Mouse (Mus musculus) intestine, embryonic 16.5 days (tissue): Measurements from ENCODE around the gene Cftr. TPM values are rescaled to one million over a fixed set of nuclear protein-coding genes. Genes with fewer than 3 reads are reported as not detected.
A peak's percentile ranks its signal among the peaks of the same experiment; 100 is the strongest.

ENCODE experiments used
- ATAC-seq: fragments of 200-750 bp; cut with Nextera tagmentation; 2 replicates; pipeline ENCODE4 v1.8.0; 2017; ENCODE audit warnings: moderate TSS enrichment, moderate library complexity
- H3K27ac ChIP-seq: fragments of 300-500 bp; sonication (generic); 2 replicates; pipeline ENCODE4 v1.5.1; 2014; ENCODE audit warnings: mild to moderate bottlenecking, low read length
- H3K27me3 ChIP-seq: fragments of 300-500 bp; sonication (generic); replicated peaks from 2 replicates; pipeline ENCODE4 v1.6.1; 2014; ENCODE audit warnings: low read length, control low read depth, mixed read lengths; ENCODE audit not compliant: control insufficient read depth, insufficient read depth
- H3K36me3 ChIP-seq: fragments of 300-500 bp; sonication (generic); 2 replicates; pipeline ENCODE4 v1.6.1; 2014; ENCODE audit warnings: low read length, control low read depth; ENCODE audit not compliant: control insufficient read depth, insufficient read depth
- H3K4me1 ChIP-seq: fragments of 300-500 bp; sonication (generic); 2 replicates; pipeline ENCODE4 v1.6.1; 2014; ENCODE audit warnings: low read length, control low read depth, mixed read lengths; ENCODE audit not compliant: control insufficient read depth, insufficient read depth
- H3K4me2 ChIP-seq: fragments of 300-500 bp; sonication (generic); 2 replicates; pipeline ENCODE4 v1.6.1; 2014; ENCODE audit warnings: low read depth, low read length, control low read depth
- H3K4me3 ChIP-seq: fragments of 300-500 bp; sonication (generic); 2 replicates; pipeline ENCODE4 v1.5.1; 2014; ENCODE audit warnings: mild to moderate bottlenecking, low read length
- H3K9ac ChIP-seq: fragments of 300-500 bp; sonication (generic); 2 replicates; pipeline ENCODE4 v1.6.1; 2014; ENCODE audit warnings: low read depth, low read length
- H3K9me3 ChIP-seq: fragments of 300-500 bp; sonication (generic); 2 replicates; pipeline ENCODE4 v1.6.1; 2016; ENCODE audit warnings: low read length, control low read depth; ENCODE audit not compliant: control insufficient read depth
- WGBS: fragments of 180-500 bp; shearing (Covaris S2); extraction: QIAGEN DNeasy Blood & Tissue Kit; methylation state at CpG from one replicate; pipeline ENCODE4 v1.1.7; 2014; 5-methylcytosine and 5-hydroxymethylcytosine counted together
- polyA plus RNA-seq: library from polyadenylated mRNA; unstranded; fragments of >200 nt; fragmentation: Nextera tagmentation; extraction: Ambion mirVana; gene quantifications from 2 replicates; pipeline ENCODE4 v1.2.1, GENCODE M21; 2015

The Cftr gene
- polyA plus RNA-seq, 1 experiment from 2014 or later: 12.7 TPM

DNA sequence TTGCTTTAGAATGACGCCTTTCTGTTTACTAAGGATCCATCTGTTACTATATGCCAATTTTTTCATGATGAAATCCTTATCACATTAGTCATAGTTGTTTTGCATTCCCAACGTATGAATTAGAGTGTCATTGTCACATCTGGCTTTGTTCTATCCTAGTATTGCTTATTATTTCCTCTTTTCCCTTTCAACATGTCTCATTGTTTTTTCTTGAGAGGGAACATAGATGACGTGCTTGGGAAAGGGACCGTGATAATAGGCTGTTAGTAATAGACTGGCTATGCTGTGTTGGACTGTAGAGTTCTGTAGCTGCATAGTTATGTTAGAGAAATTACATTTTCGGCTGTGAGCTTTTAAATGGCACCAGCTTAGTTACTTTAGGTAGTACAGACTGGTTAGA, 131.6 kb downstream of the Cftr start:
- Histone ChIP-seq H3K36me3 (no peaks in the 10 kb centered on the region), H3K9me3 (no peaks in the 10 kb centered on the region), H3K4me3 (no peak overlapping the region), H3K9ac (no peak overlapping the region), H3K27ac (no peak overlapping the region), H3K4me2 (no peak overlapping the region), H3K4me1 (0 out of 2 replicates have a peak, but pooled peaks cover 2% of the 10 kb centered on the region), H3K27me3 (no peaks in the 10 kb centered on the region)
- WGBS: 81% methylated on average over 5 of the region's 5 CpGs
- ATAC-seq: no peak

DNA sequence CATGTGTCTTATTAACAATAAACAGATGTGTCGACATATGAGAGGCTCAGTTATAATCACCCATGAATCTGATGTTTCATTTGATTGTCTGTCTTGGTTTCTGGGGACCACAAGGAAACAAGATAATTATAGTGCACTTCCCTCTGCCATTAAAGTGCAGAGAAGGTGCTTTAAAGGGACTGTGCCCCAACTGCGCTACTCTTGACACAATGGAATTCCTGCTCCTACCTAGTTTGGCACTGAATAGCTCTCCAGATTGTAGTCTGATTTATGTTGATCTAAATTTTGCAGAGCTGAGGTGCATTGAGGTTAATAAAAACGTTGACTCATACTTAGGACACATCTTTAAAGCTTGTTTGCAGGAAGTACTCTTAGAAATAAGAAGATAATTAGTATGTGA, 132.7 kb downstream of the Cftr start:
- 42% methylated on average over 3 of the region's 3 CpGs for WGBS
- H3K9me3 ChIP-seq: no peaks in the 10 kb centered on the region
- H3K4me3 ChIP-seq: no peak overlapping the region
- 0 out of 2 replicates have a peak, but pooled peaks have one; percentile 19 for ATAC-seq
- H3K36me3 ChIP-seq: no peaks in the 10 kb centered on the region
- no peak overlapping the region for H3K4me2 ChIP-seq
- H3K4me1 ChIP-seq: 0 out of 2 replicates have a peak, but pooled peaks cover 2% of the 10 kb centered on the region
- H3K27ac ChIP-seq: no peak overlapping the region
- no peak overlapping the region for H3K9ac ChIP-seq
- no peaks in the 10 kb centered on the region for H3K27me3 ChIP-seq

DNA sequence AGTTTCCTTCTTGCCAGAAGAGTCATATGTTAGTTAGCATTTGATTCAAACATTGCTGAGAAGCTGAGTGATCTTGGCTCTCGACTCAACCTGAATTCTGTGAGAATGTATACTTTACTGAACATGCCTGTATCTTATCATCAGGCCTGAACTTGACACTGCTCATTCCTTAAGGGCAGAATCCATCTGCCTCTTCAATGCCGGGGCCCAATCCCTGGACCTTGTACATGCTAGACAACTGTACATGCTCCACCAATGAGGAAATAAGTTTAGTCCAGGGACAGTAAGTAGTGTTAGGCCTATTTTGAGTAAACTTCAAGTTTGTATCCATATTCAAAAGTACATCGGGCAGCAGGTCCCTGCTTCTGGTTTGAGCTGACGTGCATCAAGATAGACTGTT, 134.6 kb downstream of the Cftr start:
- H3K4me2 ChIP-seq: no peak overlapping the region
- no peak overlapping the region for H3K9ac ChIP-seq
- H3K27me3 ChIP-seq: no peaks in the 10 kb centered on the region
- 53% methylated on average over 4 of the region's 4 CpGs for WGBS
- peak; percentile 83 for ATAC-seq
- H3K36me3 ChIP-seq: no peaks in the 10 kb centered on the region
- H3K27ac ChIP-seq: no peak overlapping the region
- no peak overlapping the region for H3K4me3 ChIP-seq
- 0 out of 2 replicates have a peak, but pooled peaks cover 2% of the 10 kb centered on the region for H3K4me1 ChIP-seq
- no peaks in the 10 kb centered on the region for H3K9me3 ChIP-seq

GRCm38 (mm10) chr6:18310983-18311382, 140.5 kb downstream of the Cftr start:
- 24% methylated on average over 2 of the region's 2 CpGs for WGBS
- Histone ChIP-seq H3K4me3 (no peak overlapping the region), H3K27ac (no peak overlapping the region), H3K27me3 (no peaks in the 10 kb centered on the region), H3K4me2 (no peak overlapping the region), H3K9ac (no peak overlapping the region), H3K9me3 (no peaks in the 10 kb centered on the region), H3K36me3 (no peaks in the 10 kb centered on the region; the same call in 1 of the 2 replicates), H3K4me1 (no peaks in the 10 kb centered on the region)
- ATAC-seq: no peak

- no peaks in the 10 kb centered on the region for H3K9me3 ChIP-seq
- no peaks in the 10 kb centered on the region; the same call in 1 of the 2 replicates for H3K36me3 ChIP-seq
- H3K9ac ChIP-seq: no peak overlapping the region
- WGBS: 66% methylated on average over 3 of the region's 3 CpGs
- H3K4me2 ChIP-seq: no peak overlapping the region
- H3K4me1 ChIP-seq: no peaks in the 10 kb centered on the region
- no peaks in the 10 kb centered on the region for H3K27me3 ChIP-seq
- no peak overlapping the region for H3K4me3 ChIP-seq
- peak; percentile 93 for ATAC-seq
- H3K27ac ChIP-seq: peak overlapping the region; percentile 79
Measured at GRCm38 (mm10) chr6:18314365-18314943, 144.0 kb downstream of the Cftr start.

- Histone ChIP-seq H3K4me3 (no peak overlapping the region), H3K9me3 (no peaks in the 10 kb centered on the region), H3K36me3 (no peaks in the 10 kb centered on the region), H3K9ac (no peak overlapping the region), H3K27ac (no peak overlapping the region), H3K4me1 (no peaks in the 10 kb centered on the region), H3K27me3 (no peaks in the 10 kb centered on the region), H3K4me2 (no peak overlapping the region)
- WGBS: 84% methylated on average over 1 of the region's 1 CpGs
- no peak for ATAC-seq
Measured at GRCm38 (mm10) chr6:18322950-18323349, 152.5 kb downstream of the Cftr start.

DNA sequence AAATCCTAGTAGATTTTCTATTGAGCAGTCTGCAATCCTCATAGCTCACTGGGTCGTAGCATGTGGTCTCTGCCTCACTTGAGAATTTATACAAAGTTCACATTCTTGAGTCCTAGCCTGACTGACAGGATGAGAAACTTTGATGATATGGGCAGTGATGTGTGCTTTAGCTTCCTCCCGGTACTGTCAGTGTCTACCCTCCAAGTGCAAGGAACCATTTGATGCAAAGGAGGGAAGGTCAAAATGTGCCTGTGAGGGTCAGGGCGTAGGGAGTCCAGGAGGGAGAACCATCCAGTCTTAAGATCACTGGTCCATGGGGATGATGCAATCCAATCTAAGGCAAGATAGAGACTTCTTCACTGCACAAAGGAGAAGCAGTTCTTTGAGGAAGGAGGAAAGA, 164.9 kb downstream of the Cftr start:
- no peaks in the 10 kb centered on the region for H3K9me3 ChIP-seq
- H3K27me3 ChIP-seq: no peaks in the 10 kb centered on the region
- no peak overlapping the region for H3K9ac ChIP-seq
- no peak for ATAC-seq
- H3K4me1 ChIP-seq: no peaks in the 10 kb centered on the region
- H3K27ac ChIP-seq: no peak overlapping the region
- WGBS: 81% methylated on average over 3 of the region's 3 CpGs
- no peak overlapping the region for H3K4me2 ChIP-seq
- H3K4me3 ChIP-seq: no peak overlapping the region
- H3K36me3 ChIP-seq: no peaks in the 10 kb centered on the region

- no peak for ATAC-seq
- no peak overlapping the region for H3K4me3 ChIP-seq
- H3K4me2 ChIP-seq: no peak overlapping the region
- no peaks in the 10 kb centered on the region for H3K27me3 ChIP-seq
- H3K9me3 ChIP-seq: no peaks in the 10 kb centered on the region
- no peak overlapping the region for H3K9ac ChIP-seq
- no peak overlapping the region for H3K27ac ChIP-seq
- no peaks in the 10 kb centered on the region for H3K36me3 ChIP-seq
- no peaks in the 10 kb centered on the region; the same call in 1 of the 2 replicates for H3K4me1 ChIP-seq
Measured at GRCm38 (mm10) chr6:18338307-18338706, 167.8 kb downstream of the Cftr start.

DNA sequence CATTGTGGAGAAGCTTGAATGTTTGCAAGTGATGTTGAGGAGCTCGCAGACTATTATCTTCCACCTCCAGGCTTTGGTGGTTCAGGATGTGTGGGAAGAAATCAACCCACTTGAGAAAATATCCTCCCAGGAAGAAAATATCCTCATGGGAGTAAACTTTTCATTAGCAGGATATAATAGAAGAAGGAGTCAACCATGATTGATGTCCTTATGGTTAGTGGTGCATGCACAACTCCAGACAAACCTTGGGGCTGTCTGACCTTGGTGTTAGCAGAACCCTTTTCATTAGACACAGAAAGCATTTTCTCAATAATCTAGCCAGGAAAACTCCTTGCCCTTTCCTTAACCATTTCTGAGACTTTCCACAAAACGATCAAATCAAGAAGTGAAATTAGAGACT, 173.8 kb downstream of the Cftr start:
- 95% methylated on average over 2 of the region's 2 CpGs for WGBS
- Histone ChIP-seq H3K9me3 (no peaks in the 10 kb centered on the region), H3K4me3 (no peak overlapping the region), H3K9ac (no peak overlapping the region), H3K36me3 (no peaks in the 10 kb centered on the region), H3K4me2 (no peak overlapping the region), H3K4me1 (no peaks in the 10 kb centered on the region; the same call in 1 of the 2 replicates), H3K27ac (no peak overlapping the region), H3K27me3 (no peaks in the 10 kb centered on the region)
- no peak for ATAC-seq
